Mouse (Mus musculus) kidney, embryonic 16.5 days (tissue): ENCODE measurements around the gene Sidt2. TPM values are rescaled to one million over a fixed set of nuclear protein-coding genes. Genes with fewer than 3 reads are reported as not detected.

Experiments used
- ATAC-seq: fragments of 200-750 bp; cut with Nextera tagmentation; 2 replicates; pipeline ENCODE4 v1.8.0; 2017; ENCODE audit warnings: moderate TSS enrichment; ENCODE audit not compliant: low FRiP score, low TSS enrichment
- H3K27ac ChIP-seq: fragments of 300-500 bp; sonication (generic); 2 replicates; pipeline ENCODE4 v1.5.1; 2014; ENCODE audit warnings: low read length
- H3K27me3 ChIP-seq: fragments of 300-500 bp; sonication (generic); 2 replicates; pipeline ENCODE4 v1.6.1; 2014; ENCODE audit warnings: low read length, control low read depth, mixed read lengths; ENCODE audit not compliant: insufficient read depth
- H3K36me3 ChIP-seq: fragments of 300-500 bp; sonication (generic); 2 replicates; pipeline ENCODE4 v1.6.1; 2014; ENCODE audit warnings: low read length, control low read depth, mixed read lengths; ENCODE audit not compliant: insufficient read depth
- H3K4me1 ChIP-seq: fragments of 300-500 bp; sonication (generic); 2 replicates; pipeline ENCODE4 v1.6.1; 2014; ENCODE audit warnings: low read length, control low read depth, mixed read lengths; ENCODE audit not compliant: insufficient read depth
- H3K4me2 ChIP-seq: fragments of 300-500 bp; sonication (generic); replicated peaks from 2 replicates; pipeline ENCODE4 v1.6.1; 2014; ENCODE audit warnings: low read depth, low read length
- H3K4me3 ChIP-seq: fragments of 300-500 bp; sonication (generic); 2 replicates; pipeline ENCODE4 v1.5.1; 2014; ENCODE audit warnings: mild to moderate bottlenecking, low read length
- H3K9ac ChIP-seq: fragments of 300-500 bp; sonication (generic); replicated peaks from 2 replicates; pipeline ENCODE4 v1.6.1; 2014; ENCODE audit warnings: low read length
- H3K9me3 ChIP-seq: fragments of 300-500 bp; sonication (generic); 2 replicates; pipeline ENCODE4 v1.6.1; 2016; ENCODE audit warnings: low read length, control low read depth
- WGBS: fragments of 180-500 bp; shearing (Covaris S2); extraction: QIAGEN DNeasy Blood & Tissue Kit; methylation state at CpG from one replicate; pipeline ENCODE4 v1.1.7; 2014; 5-methylcytosine and 5-hydroxymethylcytosine counted together
- polyA plus RNA-seq: library from polyadenylated mRNA; unstranded; fragments of >200 nt; fragmentation: Nextera tagmentation; extraction: Ambion mirVana; gene quantifications from 2 replicates; pipeline ENCODE4 v1.2.1, GENCODE M21; 2015

Sidt2 gene
- polyA plus RNA-seq = 44.5 and 45.8 TPM in 2 replicates

- under 1% methylated on average over 48 of the region's 48 CpGs for WGBS
- ATAC-seq = peak; percentile 96
- peak within 1 kb of the TSS; percentile 71 for H3K4me2 ChIP-seq
- H3K4me3 ChIP-seq = peak within 1 kb of the TSS; percentile 81
- H3K27ac ChIP-seq = peak within 1 kb of the TSS; percentile 93
- H3K4me1 ChIP-seq = peaks cover 23% of the 10 kb centered on the region
- H3K27me3 ChIP-seq = no peaks in the 10 kb centered on the region
- peaks cover 13% of the 10 kb centered on the region for H3K36me3 ChIP-seq
- H3K9ac ChIP-seq = peak within 1 kb of the TSS; percentile 96
- H3K9me3 ChIP-seq = no peaks in the 10 kb centered on the region
Observed at GRCm38 (mm10) chr9:45955107-45955963, at the start of gene Sidt2. Gene Sidt2, minus strand, starts transcription at chr9:45955258.

- no peak for ATAC-seq
- no peak overlapping the region for H3K4me3 ChIP-seq
- H3K27me3 ChIP-seq = no peaks in the 10 kb centered on the region
- no peaks in the 10 kb centered on the region for H3K9me3 ChIP-seq
- H3K4me1 ChIP-seq = peaks cover 2% of the 10 kb centered on the region; the same call in 1 of the 2 replicates
- 65% methylated on average over 3 of the region's 3 CpGs for WGBS
- no peak overlapping the region for H3K4me2 ChIP-seq
- no peaks in the 10 kb centered on the region for H3K36me3 ChIP-seq
- H3K27ac ChIP-seq = no peak overlapping the region
- H3K9ac ChIP-seq = no peak overlapping the region
Observed at GRCm38 (mm10) chr9:46004529-46004928, 49.5 kb upstream of the Sidt2 start.

- Histone ChIP-seq H3K27ac (no peak overlapping the region), H3K4me2 (0 out of 2 replicates have a peak overlapping the region, but pooled peaks have one; percentile 2), H3K9ac (0 out of 2 replicates have a peak overlapping the region, but pooled peaks have one; percentile 45), H3K27me3 (no peaks in the 10 kb centered on the region), H3K9me3 (no peaks in the 10 kb centered on the region), H3K36me3 (no peaks in the 10 kb centered on the region), H3K4me1 (peaks cover 2% of the 10 kb centered on the region; the same call in 1 of the 2 replicates), H3K4me3 (no peak overlapping the region)
- WGBS = 11% methylated on average over 7 of the region's 7 CpGs
- no peak for ATAC-seq
Observed at GRCm38 (mm10) chr9:46003729-46004128, 48.7 kb upstream of the Sidt2 start.

- no peak overlapping the region for H3K4me3 ChIP-seq
- no peaks in the 10 kb centered on the region for H3K9me3 ChIP-seq
- H3K27me3 ChIP-seq = no peaks in the 10 kb centered on the region
- H3K27ac ChIP-seq = no peak overlapping the region
- H3K4me1 ChIP-seq = peaks cover 4% of the 10 kb centered on the region; the same call in 1 of the 2 replicates
- H3K4me2 ChIP-seq = no peak overlapping the region
- ATAC-seq = no peak
- H3K36me3 ChIP-seq = no peaks in the 10 kb centered on the region
- WGBS = 81% methylated on average over 4 of the region's 4 CpGs
- no peak overlapping the region for H3K9ac ChIP-seq
Observed at GRCm38 (mm10) chr9:45999009-45999408, 44.0 kb upstream of the Sidt2 start.

GRCm38 (mm10) chr9:45985229-45985567 is 30.1 kb upstream of the Sidt2 start:
- ATAC-seq = peak; percentile 69; the same call in 1 of the 2 replicates
- peak overlapping the region; percentile 96 for H3K4me3 ChIP-seq
- 0 out of 2 replicates have a peak, but pooled peaks cover 3% of the 10 kb centered on the region for H3K36me3 ChIP-seq
- H3K27me3 ChIP-seq = no peaks in the 10 kb centered on the region
- peaks cover 25% of the 10 kb centered on the region for H3K4me1 ChIP-seq
- no peaks in the 10 kb centered on the region for H3K9me3 ChIP-seq
- H3K9ac ChIP-seq = peak overlapping the region; percentile 99
- WGBS = under 1% methylated on average over 4 of the region's 4 CpGs
- peak overlapping the region; percentile 97 for H3K4me2 ChIP-seq
- peak overlapping the region; percentile 96 for H3K27ac ChIP-seq

- Histone ChIP-seq H3K4me3 (peak overlapping the region; percentile 96), H3K9ac (peak overlapping the region; percentile 99), H3K27me3 (no peaks in the 10 kb centered on the region), H3K36me3 (0 out of 2 replicates have a peak, but pooled peaks cover 3% of the 10 kb centered on the region), H3K27ac (peak overlapping the region; percentile 96), H3K4me2 (peak overlapping the region; percentile 97), H3K4me1 (peaks cover 25% of the 10 kb centered on the region), H3K9me3 (no peaks in the 10 kb centered on the region)
- peak; percentile 91 for ATAC-seq
- under 1% methylated on average over 65 of the region's 76 CpGs for WGBS
Observed at GRCm38 (mm10) chr9:45984409-45985228, 29.6 kb upstream of the Sidt2 start.

- peak overlapping the region; percentile 96 for H3K27ac ChIP-seq
- 0 out of 2 replicates have a peak, but pooled peaks cover 3% of the 10 kb centered on the region for H3K36me3 ChIP-seq
- no peaks in the 10 kb centered on the region for H3K9me3 ChIP-seq
- WGBS = under 1% methylated on average over 23 of the region's 23 CpGs
- H3K9ac ChIP-seq = peak overlapping the region; percentile 99
- H3K4me3 ChIP-seq = peak overlapping the region; percentile 96
- H3K27me3 ChIP-seq = no peaks in the 10 kb centered on the region
- no peak for ATAC-seq
- peaks cover 25% of the 10 kb centered on the region for H3K4me1 ChIP-seq
- H3K4me2 ChIP-seq = peak overlapping the region; percentile 97
Observed at GRCm38 (mm10) chr9:45983676-45984408, 28.8 kb upstream of the Sidt2 start.

GRCm38 (mm10) chr9:45981331-45981730 is 26.3 kb upstream of the Sidt2 start:
- Histone ChIP-seq H3K9ac (no peak overlapping the region), H3K4me2 (no peak overlapping the region)
- ATAC-seq = no peak

GRCm38 (mm10) chr9:45980611-45981010 is 25.6 kb upstream of the Sidt2 start:
- no peaks in the 10 kb centered on the region for H3K9me3 ChIP-seq
- ATAC-seq = no peak
- H3K4me3 ChIP-seq = no peak overlapping the region
- H3K36me3 ChIP-seq = peaks cover 6% of the 10 kb centered on the region; the same call in 1 of the 2 replicates
- H3K27me3 ChIP-seq = no peaks in the 10 kb centered on the region
- H3K4me1 ChIP-seq = peaks cover 25% of the 10 kb centered on the region
- H3K27ac ChIP-seq = no peak overlapping the region
- no peak overlapping the region for H3K4me2 ChIP-seq
- 87% methylated on average over 1 of the region's 1 CpGs for WGBS
- no peak overlapping the region for H3K9ac ChIP-seq

More at GRCm38 (mm10) chr9:45981331-45981730, 26.3 kb upstream of the Sidt2 start:
- no peak overlapping the region for H3K27ac ChIP-seq
- no peak overlapping the region for H3K4me3 ChIP-seq
- no peaks in the 10 kb centered on the region for H3K9me3 ChIP-seq
- no peaks in the 10 kb centered on the region for H3K27me3 ChIP-seq
- H3K4me1 ChIP-seq = peaks cover 25% of the 10 kb centered on the region
- 0 out of 2 replicates have a peak, but pooled peaks cover 3% of the 10 kb centered on the region for H3K36me3 ChIP-seq
